Mouse (Mus musculus) olfactory bulb, adult 2 months (tissue): ENCODE results near the gene Sult2b1.

Experiments
- CTCF ChIP-seq: fragments of 200-500 bp; IDR thresholded peaks from 2 replicates; pipeline ENCODE4 v1.5.1; 2012; ENCODE audit warnings: low read depth, mild to moderate bottlenecking, low read length, moderate library complexity; ENCODE audit not compliant: insufficient read depth
- POLR2A ChIP-seq: fragments of 200-500 bp; IDR thresholded peaks from 2 replicates; pipeline ENCODE4 v1.6.1; 2012; ENCODE audit warnings: mild to moderate bottlenecking, low read depth, low read length, moderate library complexity; ENCODE audit not compliant: insufficient read depth

DNA sequence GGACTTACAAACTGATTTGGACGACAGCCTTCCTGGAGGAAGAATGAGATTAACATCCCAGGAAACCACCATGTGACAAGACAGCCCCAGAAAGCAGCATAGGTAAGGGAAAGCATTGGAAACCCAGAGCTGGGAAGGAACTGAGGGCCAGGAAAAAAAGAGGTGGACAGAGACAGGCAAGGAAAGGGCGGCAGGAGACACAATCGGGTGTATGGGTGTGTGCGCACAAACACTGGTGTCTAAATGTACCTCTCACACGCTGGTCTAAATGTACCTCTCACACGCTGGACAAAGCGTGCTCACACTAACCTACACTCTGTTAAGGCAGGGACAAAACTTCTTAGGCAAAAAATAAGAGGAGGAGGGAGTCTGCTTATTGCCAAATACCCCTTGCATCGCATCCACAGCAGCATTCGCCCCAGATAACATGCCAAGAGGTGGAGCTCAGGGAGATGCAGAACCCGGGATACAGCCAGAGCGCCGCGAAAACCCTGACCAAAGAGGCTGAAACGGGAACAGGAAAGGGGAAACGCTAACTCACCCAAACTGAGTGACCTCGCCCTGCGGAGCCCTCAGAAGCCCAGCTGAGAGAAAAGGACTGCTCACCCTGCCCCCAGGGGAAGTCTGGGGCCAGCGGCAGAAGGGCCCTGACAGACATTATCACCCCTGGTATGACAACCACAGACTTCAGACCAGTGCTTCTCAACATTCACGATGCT, 68.6 kb downstream of the Sult2b1 start:
- TF ChIP-seq CTCF (no peak), POLR2A (no peak)
